Mouse (Mus musculus) urinary bladder, postnatal 25 days (tissue): ENCODE measurements at regions not wholly inside any gene's neighbourhood (a gene's known extent, or its start where the extent isn't known, plus 50 kb on each side); places are given as distances from the start of the nearest gene placed in this dataset.
"Not testable (repeated sequence)": the region's sequence is repeated elsewhere in the genome, so short reads cannot be mapped to it uniquely, and the experiment has no call there.

Source experiments
- DNase-seq: peaks from one replicate; pipeline ENCODE4 v3.0.0; 2022; ENCODE audit warnings: low spot score

GRCm38 (mm10) chr1:47646681-47647080, 754.0 kb upstream of the Slc39a10 start:
- no peak for DNase-seq

- no peak for DNase-seq
Measured at GRCm38 (mm10) chr1:47606597-47606996, 713.9 kb upstream of the Slc39a10 start.

GRCm38 (mm10) chr1:47603989-47604360, 711.3 kb upstream of the Slc39a10 start:
- no peak for DNase-seq

GRCm38 (mm10) chr1:47603294-47603988, 710.8 kb upstream of the Slc39a10 start:
- DNase-seq = no peak

GRCm38 (mm10) chr1:47593641-47594040, 701.0 kb upstream of the Slc39a10 start:
- DNase-seq = not testable (repeated sequence)

- DNase-seq = no peak
Measured at GRCm38 (mm10) chr1:47545606-47546005, 653.0 kb upstream of the Slc39a10 start.

- no peak for DNase-seq
Measured at GRCm38 (mm10) chr1:47511426-47511825, 618.8 kb upstream of the Slc39a10 start.

- no peak for DNase-seq
Measured at GRCm38 (mm10) chr1:47507801-47508200, 615.1 kb upstream of the Slc39a10 start.

- DNase-seq = no peak
Measured at GRCm38 (mm10) chr1:47488581-47489204, 596.0 kb upstream of the Slc39a10 start.

GRCm38 (mm10) chr1:47486087-47486486, 593.4 kb upstream of the Slc39a10 start:
- DNase-seq = no peak

- DNase-seq = no peak
Measured at GRCm38 (mm10) chr1:47479059-47479458, 586.4 kb upstream of the Slc39a10 start.

GRCm38 (mm10) chr1:47466573-47467253, 574.1 kb upstream of the Slc39a10 start:
- DNase-seq = no peak

- DNase-seq = no peak
Measured at GRCm38 (mm10) chr1:47448737-47449489, 556.3 kb upstream of the Slc39a10 start.

GRCm38 (mm10) chr1:47448070-47448469, 555.4 kb upstream of the Slc39a10 start:
- DNase-seq = no peak

- DNase-seq = no peak
Measured at GRCm38 (mm10) chr1:47446021-47446420, 553.4 kb upstream of the Slc39a10 start.

- DNase-seq = no peak
Measured at GRCm38 (mm10) chr1:47432829-47433228, 540.2 kb upstream of the Slc39a10 start.

GRCm38 (mm10) chr1:47405164-47405563, 512.5 kb upstream of the Slc39a10 start:
- DNase-seq = no peak

GRCm38 (mm10) chr1:47386579-47386978, 493.9 kb upstream of the Slc39a10 start:
- no peak for DNase-seq

- no peak for DNase-seq
Measured at GRCm38 (mm10) chr1:47378795-47379194, 486.1 kb upstream of the Slc39a10 start.

- DNase-seq = no peak
Measured at GRCm38 (mm10) chr1:47339718-47340439, 447.2 kb upstream of the Slc39a10 start.

GRCm38 (mm10) chr1:47310572-47311075, 418.0 kb upstream of the Slc39a10 start:
- no peak for DNase-seq

GRCm38 (mm10) chr1:47306961-47307360, 414.3 kb upstream of the Slc39a10 start:
- no peak for DNase-seq
